Mouse (Mus musculus): ENCODE results near the gene Kbtbd7.

- no peak for TF ChIP-seq CTCF (IDR thresholded peaks at IDR 0.05; ENCODE audit: insufficient read depth, low read depth, low read length)
- 0 out of 2 replicates have a peak, but pooled peaks have one; percentile 27 for TF ChIP-seq POLR2A (IDR thresholded peaks at IDR 0.05; ENCODE audit: insufficient read depth, low read depth, low read length)
Observed at GRCm38 (mm10) chr14:79397321-79398122, 28.8 kb upstream of the Kbtbd7 start, which contains the start of gene Mtrf1.

All from olfactory bulb, adult 2 months (tissue).